Mouse (Mus musculus) fibroblast of lung, adult 2 months (primary cell): ENCODE data around the gene Akap13.

ENCODE experiments used
- DNase-seq: peaks from one replicate; pipeline ENCODE4 v3.0.0-alpha.2; 2011; ENCODE audit warnings: low read depth

Akap13 gene

GRCm38 (mm10) chr7:75633807-75634526 lies 178.6 kb downstream of the Akap13 start:
- peak; percentile 76 for DNase-seq

- DNase-seq, result no peak
These were observed 183.4 kb downstream of the Akap13 start for GRCm38 (mm10) chr7:75638769-75639168.

- DNase-seq, result no peak
These were observed 184.2 kb downstream of the Akap13 start for GRCm38 (mm10) chr7:75639541-75639940.

- DNase-seq, result no peak
These were observed 184.7 kb downstream of the Akap13 start for GRCm38 (mm10) chr7:75640074-75640473.

- DNase-seq, result no peak
These were observed 185.3 kb downstream of the Akap13 start for GRCm38 (mm10) chr7:75640671-75641070.

- no peak for DNase-seq
These were observed 186.3 kb downstream of the Akap13 start for GRCm38 (mm10) chr7:75641415-75642177.

GRCm38 (mm10) chr7:75642178-75642777 lies 186.9 kb downstream of the Akap13 start:
- DNase-seq, result peak; percentile 96

- DNase-seq, result no peak
These were observed 187.7 kb downstream of the Akap13 start for GRCm38 (mm10) chr7:75642846-75643563.

- no peak for DNase-seq
These were observed 188.7 kb downstream of the Akap13 start for GRCm38 (mm10) chr7:75643986-75644385.

- DNase-seq, result no peak
These were observed 189.3 kb downstream of the Akap13 start for GRCm38 (mm10) chr7:75644585-75644984.

GRCm38 (mm10) chr7:75645156-75645933 lies 190.0 kb downstream of the Akap13 start:
- no peak for DNase-seq

- DNase-seq, result no peak
These were observed 192.7 kb downstream of the Akap13 start for GRCm38 (mm10) chr7:75648051-75648450.

GRCm38 (mm10) chr7:75648961-75649360 lies 193.6 kb downstream of the Akap13 start:
- no peak for DNase-seq

- no peak for DNase-seq
These were observed 194.6 kb downstream of the Akap13 start for GRCm38 (mm10) chr7:75649966-75650365.

GRCm38 (mm10) chr7:75653684-75654317 lies 198.5 kb downstream of the Akap13 start:
- DNase-seq, result no peak

- no peak for DNase-seq
These were observed 200.1 kb downstream of the Akap13 start for GRCm38 (mm10) chr7:75655180-75656074.

GRCm38 (mm10) chr7:75656297-75656852 lies 201.0 kb downstream of the Akap13 start:
- no peak for DNase-seq

- no peak for DNase-seq
These were observed 201.6 kb downstream of the Akap13 start for GRCm38 (mm10) chr7:75656896-75657295.

GRCm38 (mm10) chr7:75664455-75664854 lies 209.1 kb downstream of the Akap13 start:
- no peak for DNase-seq

GRCm38 (mm10) chr7:75666982-75667381 lies 211.6 kb downstream of the Akap13 start:
- no peak for DNase-seq
